Mouse (Mus musculus) thymus, adult 2 months (tissue): ENCODE data around the gene Gpr37l1.

Experiments
- CTCF ChIP-seq: fragments of 200-500 bp; IDR thresholded peaks from 2 replicates; pipeline ENCODE4 v1.5.1; 2012; ENCODE audit warnings: mild to moderate bottlenecking, control low read depth, low read length, moderate library complexity, borderline replicate concordance; ENCODE audit not compliant: control insufficient read depth, poor library complexity, insufficient read depth; ENCODE audit errors: extremely low read depth
- POLR2A ChIP-seq: fragments of 200-500 bp; IDR thresholded peaks from 2 replicates; pipeline ENCODE4 v1.6.1; 2012; ENCODE audit warnings: mild to moderate bottlenecking, low read length, control low read depth, moderate library complexity; ENCODE audit not compliant: control insufficient read depth, poor library complexity, insufficient read depth; ENCODE audit errors: extremely low read depth

GRCm38 (mm10) chr1:135205257-135205656 is 37.8 kb upstream of the Gpr37l1 start:
- TF ChIP-seq POLR2A (no peak), CTCF (no peak)
